Mouse (Mus musculus): Measurements from ENCODE around the gene D630039A03Rik. TPM values are rescaled to one million over a fixed set of nuclear protein-coding genes. Genes with fewer than 3 reads are reported as not detected.

Gene D630039A03Rik
- polyA plus RNA-seq, 1 experiment from 2014 or later: 0.36 TPM

Other genes starting within 250 kb of the D630039A03Rik start
- gene Akap2, start 198.6 kb downstream of the D630039A03Rik start, polyA plus RNA-seq (2015; fragmentation: Nextera tagmentation; extraction: Ambion mirVana): 11.0 and 19.4 TPM in 2 replicates
- gene Txn1, start 40.1 kb upstream of the D630039A03Rik start, polyA plus RNA-seq (2015; fragmentation: Nextera tagmentation; extraction: Ambion mirVana): 325 and 355 TPM in 2 replicates
- not detected in 2 replicates for gene Txndc8, start 92.8 kb upstream of the D630039A03Rik start, polyA plus RNA-seq (2015; fragmentation: Nextera tagmentation; extraction: Ambion mirVana)

All from neural tube, embryonic 15.5 days (tissue).